Mouse (Mus musculus) heart, adult 2 months (tissue): ENCODE measurements around the gene Epb41l3. TPM values are rescaled to one million over a fixed set of nuclear protein-coding genes. Genes with fewer than 3 reads are reported as not detected.

Source experiments
- DNase-seq, 2 experiments: peaks; one replicate each; pipeline ENCODE4 v3.0.0; 2021
- H3K27ac ChIP-seq: fragments of 200-600 bp; 2 replicates; pipeline ENCODE4 v1.8.1; 2022
- H3K27me3 ChIP-seq: fragments of 200-500 bp; 2 replicates; pipeline ENCODE4 v1.6.1; 2012; ENCODE audit warnings: mild to moderate bottlenecking, low read length, inconsistent platforms, mixed read lengths; ENCODE audit not compliant: control insufficient read depth, insufficient read depth
- H3K36me3 ChIP-seq: fragments of 200-500 bp; 2 replicates; pipeline ENCODE4 v1.6.1; 2012; ENCODE audit warnings: low read length, inconsistent platforms; ENCODE audit not compliant: control insufficient read depth, insufficient read depth
- H3K4me1 ChIP-seq: fragments of 200-500 bp; 2 replicates; pipeline ENCODE4 v1.6.1; 2011; ENCODE audit warnings: low read length; ENCODE audit not compliant: control insufficient read depth, insufficient read depth
- H3K4me3 ChIP-seq: fragments of 200-600 bp; 2 replicates; pipeline ENCODE4 v1.8.1; 2022
- H3K79me2 ChIP-seq: fragments of 200-500 bp; replicated peaks from 2 replicates; pipeline ENCODE4 v1.6.1; 2012; ENCODE audit warnings: mild to moderate bottlenecking, inconsistent platforms, low read length, moderate library complexity, mixed read lengths; ENCODE audit not compliant: control insufficient read depth, insufficient read depth
- H3K9ac ChIP-seq: fragments of 200-500 bp; 2 replicates; pipeline ENCODE4 v1.6.1; 2012; ENCODE audit warnings: low read depth, mild to moderate bottlenecking, control low read depth, inconsistent platforms, low read length, mixed read lengths
- CTCF ChIP-seq: fragments of 200-600 bp; IDR thresholded peaks from 2 replicates; pipeline ENCODE4 v1.8.1; 2022; ENCODE audit warnings: antibody characterized with exemption, mild to moderate bottlenecking, moderate library complexity
- EP300 ChIP-seq: fragments of 200-500 bp; IDR thresholded peaks from 2 replicates; pipeline ENCODE4 v1.6.1; 2011; ENCODE audit warnings: low read depth, low read length, control low read depth; ENCODE audit not compliant: insufficient read depth
- POLR2A ChIP-seq: fragments of 200-500 bp; IDR thresholded peaks from 2 replicates; pipeline ENCODE4 v1.6.1; 2011; ENCODE audit warnings: mild to moderate bottlenecking, low read depth, low read length, control low read depth; ENCODE audit not compliant: insufficient read depth
- WGBS: fragments of 180-500 bp; shearing (Covaris S2); methylation state at CpG from one replicate; pipeline ENCODE4 v1.1.7; 2018; 5-methylcytosine and 5-hydroxymethylcytosine counted together
- intact Hi-C: fragments of 180-260 bp; cut with DNase I; formaldehyde crosslinking; loops from one replicate; pipeline ENCODE4 v1.15.1; 2025
- polyA plus RNA-seq: library from polyadenylated mRNA; depleted of rRNA; stranded (reverse); fragments of >200 nt; gene quantifications from 2 replicates; pipeline ENCODE4 v1.2.3, GENCODE M21; 2012
- total RNA-seq, 2 experiments: library from RNA; stranded (reverse); gene quantifications; 2 replicates each; pipeline ENCODE4 v1.2.3; 2021

Gene Epb41l3
- total and polyA plus RNA-seq, 3 experiments = 3.0 to 13.5 (median 13.5) TPM

GRCm38 (mm10) chr17:69181560-69182316 is 106.3 kb downstream of the Epb41l3 start:
- Histone ChIP-seq H3K36me3 (no peaks in the 10 kb centered on the region), H3K27me3 (no peaks in the 10 kb centered on the region), H3K79me2 (no peaks in the 10 kb centered on the region), H3K4me1 (peaks cover 4% of the 10 kb centered on the region; the same call in 1 of the 2 replicates), H3K4me3 (peak overlapping the region; percentile 30), H3K9ac (peak overlapping the region; percentile 23; the same call in 1 of the 2 replicates), H3K27ac (peak overlapping the region; percentile 65)
- intact Hi-C loops = no loop called here
- TF ChIP-seq EP300 = no peak
- no peak for TF ChIP-seq POLR2A
- no peak for TF ChIP-seq CTCF
- WGBS = 24% methylated on average over 7 of the region's 7 CpGs
- peak in 1 of 2 experiments; percentile 8 for DNase-seq

- H3K9ac ChIP-seq = no peak overlapping the region
- H3K4me1 ChIP-seq = no peaks in the 10 kb centered on the region
- DNase-seq = no peak
- no peak overlapping the region for H3K27ac ChIP-seq
- H3K4me3 ChIP-seq = no peak overlapping the region
- 76% methylated on average over 3 of the region's 3 CpGs for WGBS
- intact Hi-C loops = no loop called here
- no peak for TF ChIP-seq CTCF
- TF ChIP-seq EP300 = no peak
- no peak for TF ChIP-seq POLR2A
- H3K36me3 ChIP-seq = no peaks in the 10 kb centered on the region
- no peaks in the 10 kb centered on the region for H3K79me2 ChIP-seq
- H3K27me3 ChIP-seq = no peaks in the 10 kb centered on the region
These were observed 112.3 kb downstream of the Epb41l3 start for GRCm38 (mm10) chr17:69187794-69188193.

DNA sequence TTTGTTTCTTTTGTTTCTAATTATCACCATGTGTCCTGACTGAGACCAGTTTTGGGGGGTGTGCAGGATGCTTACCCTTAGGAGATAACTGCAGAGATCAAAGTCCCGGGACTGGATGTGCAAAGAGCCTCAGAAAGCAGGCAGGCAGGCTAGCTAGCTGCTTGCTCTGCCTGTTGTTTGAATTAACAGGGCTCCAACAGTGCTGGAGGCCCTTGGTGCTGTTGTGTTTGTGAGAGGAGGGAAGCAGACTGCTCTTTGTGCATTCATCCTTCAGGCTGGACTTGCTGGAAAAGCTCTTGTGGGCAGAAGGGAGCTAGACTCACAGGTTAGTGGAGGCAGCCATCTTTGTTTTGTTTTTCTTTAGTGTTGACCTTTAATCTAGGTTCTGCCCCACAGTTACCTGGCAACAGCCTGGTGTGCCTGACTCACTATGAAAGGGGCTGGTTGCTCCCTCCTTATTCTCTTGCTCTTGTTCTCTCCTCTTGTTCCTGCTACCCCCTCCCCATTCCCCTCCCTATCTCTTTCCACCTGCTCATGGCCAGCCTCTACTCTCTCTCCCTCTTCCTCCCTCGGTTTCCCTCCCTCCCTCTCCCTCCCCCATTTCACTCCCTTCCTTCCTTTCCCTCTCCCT is 117.5 kb downstream of the Epb41l3 start:
- TF ChIP-seq POLR2A = no peak
- TF ChIP-seq CTCF = no peak
- TF ChIP-seq EP300 = no peak
- no peaks in the 10 kb centered on the region for H3K36me3 ChIP-seq
- 36% methylated on average over 2 of the region's 2 CpGs for WGBS
- no peaks in the 10 kb centered on the region for H3K79me2 ChIP-seq
- H3K27ac ChIP-seq = no peak overlapping the region
- H3K4me3 ChIP-seq = no peak overlapping the region
- no peaks in the 10 kb centered on the region for H3K27me3 ChIP-seq
- no peak overlapping the region for H3K9ac ChIP-seq
- intact Hi-C loops = no loop called here
- no peaks in the 10 kb centered on the region for H3K4me1 ChIP-seq
- no peak for DNase-seq

DNA sequence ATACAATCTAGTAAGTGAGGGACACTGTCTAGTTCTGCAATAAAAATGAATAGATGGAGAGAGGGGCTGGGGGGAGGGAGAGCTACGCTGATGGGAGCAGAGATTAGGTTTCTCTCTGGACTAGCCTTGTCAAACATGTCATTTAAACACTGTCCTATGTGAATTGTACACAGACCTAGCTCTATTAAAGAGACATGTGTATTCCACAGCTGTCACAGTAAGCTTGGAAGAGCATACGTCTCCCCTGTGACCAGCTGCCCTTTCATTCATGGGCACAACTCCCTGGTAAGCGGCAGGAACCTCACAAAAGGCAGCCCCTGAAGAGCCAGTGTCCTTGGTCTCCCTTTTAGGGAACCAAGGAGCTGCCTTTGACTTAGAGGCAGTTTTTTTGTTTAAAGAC is 119.1 kb downstream of the Epb41l3 start:
- H3K4me3 ChIP-seq = no peak overlapping the region
- no peak overlapping the region for H3K9ac ChIP-seq
- H3K36me3 ChIP-seq = no peaks in the 10 kb centered on the region
- H3K27me3 ChIP-seq = no peaks in the 10 kb centered on the region
- TF ChIP-seq CTCF = no peak
- TF ChIP-seq EP300 = no peak
- TF ChIP-seq POLR2A = no peak
- 88% methylated on average over 3 of the region's 3 CpGs for WGBS
- H3K79me2 ChIP-seq = no peaks in the 10 kb centered on the region
- no peak overlapping the region for H3K27ac ChIP-seq
- intact Hi-C loops = no loop called here
- no peak for DNase-seq
- no peaks in the 10 kb centered on the region for H3K4me1 ChIP-seq

DNA sequence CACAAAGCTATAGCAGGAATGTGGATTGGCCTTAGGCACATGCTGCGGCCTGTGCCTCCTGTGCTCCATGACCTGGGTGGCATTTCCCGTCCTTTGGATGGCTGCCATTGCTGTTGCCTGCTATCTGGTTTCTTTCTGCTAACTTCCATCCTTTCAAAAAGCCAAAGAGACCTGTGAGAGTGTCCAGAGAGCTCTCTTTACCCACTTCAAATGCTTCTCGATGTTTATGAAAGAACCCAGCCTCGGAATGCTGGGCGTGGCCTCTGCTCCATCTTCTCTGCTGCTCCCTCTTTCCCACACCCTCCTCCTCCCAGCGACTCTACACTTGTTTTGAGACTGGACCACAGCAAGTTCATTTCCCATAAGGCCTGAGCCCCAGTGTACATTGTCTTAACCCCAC is 120.3 kb downstream of the Epb41l3 start:
- no peak overlapping the region for H3K27ac ChIP-seq
- intact Hi-C loops = no loop called here
- no peak overlapping the region for H3K4me3 ChIP-seq
- 46% methylated on average over 6 of the region's 6 CpGs for WGBS
- no peaks in the 10 kb centered on the region for H3K36me3 ChIP-seq
- no peak for DNase-seq
- no peaks in the 10 kb centered on the region for H3K27me3 ChIP-seq
- H3K9ac ChIP-seq = no peak overlapping the region
- H3K79me2 ChIP-seq = no peaks in the 10 kb centered on the region
- TF ChIP-seq CTCF (no peak), POLR2A (no peak), EP300 (no peak)
- no peaks in the 10 kb centered on the region for H3K4me1 ChIP-seq

GRCm38 (mm10) chr17:69196656-69197055 is 121.2 kb downstream of the Epb41l3 start:
- 74% methylated on average over 10 of the region's 10 CpGs for WGBS
- H3K27me3 ChIP-seq = no peaks in the 10 kb centered on the region
- H3K9ac ChIP-seq = no peak overlapping the region
- H3K79me2 ChIP-seq = no peaks in the 10 kb centered on the region
- intact Hi-C loops = no loop called here
- no peaks in the 10 kb centered on the region for H3K36me3 ChIP-seq
- TF ChIP-seq EP300 (no peak), CTCF (no peak), POLR2A (no peak)
- peak in 1 of 2 experiments; percentile 14 for DNase-seq
- H3K4me1 ChIP-seq = no peaks in the 10 kb centered on the region
- H3K27ac ChIP-seq = no peak overlapping the region
- no peak overlapping the region for H3K4me3 ChIP-seq
